Mouse (Mus musculus) CD8-positive naive resting alpha-beta T cell, adult 2 months (primary cell): ENCODE data around the gene Ly86.

Source experiments
- DNase-seq, 2 experiments: peaks; one replicate each; pipeline ENCODE4 v3.0.0; 2022; ENCODE audit warnings: low read depth in 2 of 2, low spot score in 2 of 2

The Ly86 gene

GRCm38 (mm10) chr13:37353016-37353415 lies 8.0 kb downstream of the Ly86 start:
- no peak for DNase-seq

- no peak for DNase-seq
These were observed 8.9 kb downstream of the Ly86 start for GRCm38 (mm10) chr13:37353868-37354267.

- DNase-seq = no peak
These were observed 9.4 kb downstream of the Ly86 start for GRCm38 (mm10) chr13:37354432-37354831.

- DNase-seq = no peak
These were observed 10.8 kb downstream of the Ly86 start for GRCm38 (mm10) chr13:37355642-37356331.

GRCm38 (mm10) chr13:37356549-37356948 lies 11.5 kb downstream of the Ly86 start:
- DNase-seq = no peak

GRCm38 (mm10) chr13:37358112-37358511 lies 13.1 kb downstream of the Ly86 start:
- DNase-seq = no peak

GRCm38 (mm10) chr13:37361249-37361648 lies 16.2 kb downstream of the Ly86 start:
- no peak for DNase-seq

- DNase-seq = no peak
These were observed 19.3 kb downstream of the Ly86 start for GRCm38 (mm10) chr13:37364351-37364750.

GRCm38 (mm10) chr13:37376411-37376810 lies 31.4 kb downstream of the Ly86 start:
- no peak for DNase-seq

GRCm38 (mm10) chr13:37388222-37389202 lies 43.5 kb downstream of the Ly86 start:
- DNase-seq = no peak

GRCm38 (mm10) chr13:37389296-37389695 lies 44.3 kb downstream of the Ly86 start:
- no peak for DNase-seq

GRCm38 (mm10) chr13:37398791-37399190 lies 53.8 kb downstream of the Ly86 start:
- no peak for DNase-seq

GRCm38 (mm10) chr13:37399340-37399739 lies 54.3 kb downstream of the Ly86 start:
- no peak for DNase-seq

GRCm38 (mm10) chr13:37402421-37402820 lies 57.4 kb downstream of the Ly86 start:
- DNase-seq = no peak

- no peak for DNase-seq
These were observed 58.7 kb downstream of the Ly86 start for GRCm38 (mm10) chr13:37403708-37404107.

- no peak for DNase-seq
These were observed 70.7 kb downstream of the Ly86 start for GRCm38 (mm10) chr13:37415696-37416095.

- DNase-seq = no peak
These were observed 78.4 kb downstream of the Ly86 start for GRCm38 (mm10) chr13:37423416-37423815.

GRCm38 (mm10) chr13:37424904-37425303 lies 79.9 kb downstream of the Ly86 start:
- DNase-seq = no peak

- no peak for DNase-seq
These were observed 80.4 kb downstream of the Ly86 start for GRCm38 (mm10) chr13:37425406-37425805.

- no peak for DNase-seq
These were observed 81.7 kb downstream of the Ly86 start for GRCm38 (mm10) chr13:37426578-37427336.

- DNase-seq = no peak
These were observed 83.5 kb downstream of the Ly86 start for GRCm38 (mm10) chr13:37428496-37428895.
